Mouse (Mus musculus) limb, embryonic 14.5 days (tissue): ENCODE measurements around the gene St3gal3. TPM values are rescaled to one million over a fixed set of nuclear protein-coding genes. Genes with fewer than 3 reads are reported as not detected.

Source experiments
- ATAC-seq: fragments of 200-750 bp; cut with Nextera tagmentation; 2 replicates; pipeline ENCODE4 v1.8.0; 2017; ENCODE audit warnings: low read depth, moderate number of reproducible peaks, moderate TSS enrichment; ENCODE audit not compliant: low FRiP score
- DNase-seq: peaks from one replicate; pipeline ENCODE4 v3.0.0-alpha.2; 2015; ENCODE audit warnings: low spot score
- H3K27ac ChIP-seq: fragments of 300-500 bp; sonication (generic); replicated peaks from 2 replicates; pipeline ENCODE4 v1.5.1; 2014; ENCODE audit warnings: low read depth, mild to moderate bottlenecking, low read length, moderate library complexity, mixed read lengths
- H3K27me3 ChIP-seq: fragments of 300-500 bp; sonication (generic); 2 replicates; pipeline ENCODE4 v1.6.1; 2014; ENCODE audit warnings: low read length, mixed read lengths; ENCODE audit not compliant: control insufficient read depth, insufficient read depth
- H3K36me3 ChIP-seq: fragments of 300-500 bp; sonication (generic); 2 replicates; pipeline ENCODE4 v1.6.1; 2014; ENCODE audit warnings: mild to moderate bottlenecking, low read length, moderate library complexity, mixed read lengths; ENCODE audit not compliant: control insufficient read depth, insufficient read depth
- H3K4me1 ChIP-seq: fragments of 300-500 bp; sonication (generic); 2 replicates; pipeline ENCODE4 v1.6.1; 2014; ENCODE audit warnings: antibody characterized with exemption, low read length, mixed read lengths; ENCODE audit not compliant: control insufficient read depth, insufficient read depth
- H3K4me2 ChIP-seq: fragments of 300-500 bp; sonication (generic); replicated peaks from 2 replicates; pipeline ENCODE4 v1.6.1; 2014; ENCODE audit warnings: low read depth, mild to moderate bottlenecking, low read length, moderate library complexity; ENCODE audit not compliant: severe bottlenecking
- H3K4me3 ChIP-seq: fragments of 300-500 bp; sonication (generic); replicated peaks from 2 replicates; pipeline ENCODE4 v1.5.1; 2014; ENCODE audit warnings: low read length
- H3K9ac ChIP-seq: fragments of 300-500 bp; sonication (generic); 2 replicates; pipeline ENCODE4 v1.6.1; 2014; ENCODE audit warnings: mild to moderate bottlenecking, low read depth, low read length, moderate library complexity; ENCODE audit not compliant: severe bottlenecking
- H3K9me3 ChIP-seq: fragments of 300-500 bp; sonication (generic); 2 replicates; pipeline ENCODE4 v1.6.1; 2016; ENCODE audit warnings: low read length; ENCODE audit not compliant: control insufficient read depth
- POLR2A ChIP-seq: fragments of 200-500 bp; IDR thresholded peaks from 2 replicates; pipeline ENCODE4 v1.8.0; 2012; ENCODE audit warnings: inconsistent platforms, mild to moderate bottlenecking, moderate library complexity, borderline replicate concordance; ENCODE audit not compliant: insufficient read depth, insufficient read length; ENCODE audit errors: extremely low read depth
- WGBS: fragments of 180-500 bp; shearing (Covaris S2); extraction: QIAGEN DNeasy Blood & Tissue Kit; methylation state at CpG from one replicate; pipeline ENCODE4 v1.1.7; 2014; 5-methylcytosine and 5-hydroxymethylcytosine counted together
- polyA plus RNA-seq, 2 experiments: library from polyadenylated mRNA; depleted of rRNA in 1 of 2; stranded (reverse) in 1 of 2; unstranded in 1 of 2; fragments of >200 nt; fragmentation: Nextera tagmentation in 1 of 2; extraction: Ambion mirVana in 1 of 2; gene quantifications; 2 replicates each; pipeline versions ENCODE4 v1.2.1 to v1.2.3; 2012 to 2014

Gene St3gal3
- polyA plus RNA-seq (2012; rRNA removed) (26.1 and 30.9 TPM in 2 replicates), polyA plus RNA-seq (2014; fragmentation: Nextera tagmentation; extraction: Ambion mirVana) (4.8 and 5.4 TPM in 2 replicates)

DNA sequence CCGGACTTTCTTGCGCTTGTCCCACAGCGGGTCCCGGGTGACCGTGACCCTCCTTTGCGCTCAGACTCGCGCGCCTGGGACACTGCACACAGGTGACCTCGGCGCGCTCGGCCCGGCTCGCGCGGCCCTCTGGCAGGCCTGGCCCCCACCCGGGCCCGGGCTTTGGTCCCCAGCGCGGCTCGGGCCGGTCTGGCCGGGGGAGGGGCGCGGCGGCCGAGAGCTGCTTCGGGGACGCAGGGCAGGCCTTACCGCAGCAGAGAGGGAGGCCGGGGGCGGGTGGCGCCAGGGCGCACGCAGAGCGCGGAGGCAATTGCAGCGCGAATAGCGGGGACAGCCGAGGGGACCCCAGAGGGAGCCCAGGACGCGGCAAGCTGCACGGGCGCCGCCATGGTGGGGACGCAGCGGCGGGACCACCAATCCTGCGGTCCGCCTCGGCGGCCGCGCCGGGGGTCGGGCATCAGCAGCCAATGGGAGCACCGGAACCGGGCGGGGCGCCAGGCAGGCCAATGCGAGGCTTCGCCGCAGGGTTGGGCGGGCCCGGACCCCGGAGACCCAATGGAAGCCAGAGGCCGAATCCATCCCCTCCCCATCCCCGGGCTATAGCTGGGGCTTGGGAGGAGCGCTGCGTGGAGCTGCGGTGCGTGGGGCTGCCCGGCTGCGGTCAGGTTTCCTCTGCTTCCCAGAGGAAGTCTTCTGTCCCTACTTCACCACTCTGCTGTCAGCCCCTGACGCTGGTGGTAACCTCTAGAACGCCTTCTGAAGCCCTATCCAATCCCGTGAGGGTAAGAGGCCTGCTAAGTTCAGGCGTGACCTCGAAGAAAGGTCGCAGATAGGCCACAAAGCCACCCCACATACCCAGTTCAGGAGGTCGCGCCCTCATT lies at the start of gene St3gal3:
Gene St3gal3, minus strand, starts transcription at position 430 of the 881 bp plus-strand sequence.
- DNase-seq (peak; percentile 97), ATAC-seq (peak; percentile 99)
- Histone ChIP-seq H3K4me1 (peaks cover 6% of the 10 kb centered on the region), H3K9me3 (no peaks in the 10 kb centered on the region), H3K36me3 (peaks cover 37% of the 10 kb centered on the region), H3K4me3 (peak within 1 kb of the TSS; percentile 93), H3K27me3 (no peaks in the 10 kb centered on the region), H3K4me2 (peak within 1 kb of the TSS; percentile 76), H3K27ac (peak within 1 kb of the TSS; percentile 76), H3K9ac (peak within 1 kb of the TSS; percentile 88)
- TF ChIP-seq POLR2A: 0 out of 2 replicates have a peak, but pooled peaks have one; percentile 24
- WGBS: under 1% methylated on average over 61 of the region's 84 CpGs

DNA sequence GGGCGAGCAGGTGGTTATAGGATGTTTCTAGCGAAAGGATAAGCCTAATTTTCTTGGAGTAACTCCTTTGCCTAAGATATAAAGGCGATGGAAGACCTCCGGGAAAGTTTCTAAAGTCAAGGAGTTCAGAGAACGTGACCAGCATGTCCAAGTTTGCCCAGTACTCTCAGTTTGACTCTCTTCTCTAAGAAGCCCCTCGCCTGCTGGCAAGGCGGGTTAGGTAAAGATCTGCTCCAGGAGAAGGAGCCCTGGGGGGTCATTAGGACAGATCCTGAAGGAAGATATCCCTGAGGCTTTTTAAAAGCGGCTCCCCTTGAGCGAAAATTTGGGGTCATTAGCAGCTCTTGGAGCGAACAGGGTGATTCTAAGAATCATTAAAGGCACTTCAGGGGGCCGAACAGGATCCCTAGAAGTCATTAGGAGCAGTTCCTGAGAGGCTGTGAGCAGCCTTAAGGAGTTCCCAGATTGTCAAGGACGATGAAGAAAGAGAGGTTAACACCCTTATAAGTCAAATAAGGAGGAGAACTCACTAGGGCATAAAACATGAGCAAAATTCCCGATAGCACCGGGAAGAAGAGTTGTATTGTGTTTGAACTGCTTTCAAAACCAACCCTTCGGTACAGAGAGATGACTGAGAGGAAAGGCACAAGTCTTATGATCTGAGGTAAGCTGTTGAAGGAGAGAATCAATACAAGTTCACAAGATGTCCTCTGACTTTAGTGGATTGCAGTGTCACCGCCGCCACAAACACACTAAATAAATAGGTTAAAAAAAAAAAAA lies 45.8 kb upstream of the St3gal3 start:
- H3K9me3 ChIP-seq: no peaks in the 10 kb centered on the region
- WGBS: 16% methylated on average over 17 of the region's 17 CpGs
- no peaks in the 10 kb centered on the region for H3K27me3 ChIP-seq
- H3K4me3 ChIP-seq: peak overlapping the region; percentile 73
- peak overlapping the region; percentile 61 for H3K9ac ChIP-seq
- TF ChIP-seq POLR2A: peak; percentile 23; the same call in 1 of the 2 replicates
- ATAC-seq: no peak
- H3K4me2 ChIP-seq: peak overlapping the region; percentile 67
- peaks cover 10% of the 10 kb centered on the region for H3K4me1 ChIP-seq
- peaks cover 20% of the 10 kb centered on the region for H3K36me3 ChIP-seq
- H3K27ac ChIP-seq: peak overlapping the region; percentile 85
- no peak for DNase-seq

DNA sequence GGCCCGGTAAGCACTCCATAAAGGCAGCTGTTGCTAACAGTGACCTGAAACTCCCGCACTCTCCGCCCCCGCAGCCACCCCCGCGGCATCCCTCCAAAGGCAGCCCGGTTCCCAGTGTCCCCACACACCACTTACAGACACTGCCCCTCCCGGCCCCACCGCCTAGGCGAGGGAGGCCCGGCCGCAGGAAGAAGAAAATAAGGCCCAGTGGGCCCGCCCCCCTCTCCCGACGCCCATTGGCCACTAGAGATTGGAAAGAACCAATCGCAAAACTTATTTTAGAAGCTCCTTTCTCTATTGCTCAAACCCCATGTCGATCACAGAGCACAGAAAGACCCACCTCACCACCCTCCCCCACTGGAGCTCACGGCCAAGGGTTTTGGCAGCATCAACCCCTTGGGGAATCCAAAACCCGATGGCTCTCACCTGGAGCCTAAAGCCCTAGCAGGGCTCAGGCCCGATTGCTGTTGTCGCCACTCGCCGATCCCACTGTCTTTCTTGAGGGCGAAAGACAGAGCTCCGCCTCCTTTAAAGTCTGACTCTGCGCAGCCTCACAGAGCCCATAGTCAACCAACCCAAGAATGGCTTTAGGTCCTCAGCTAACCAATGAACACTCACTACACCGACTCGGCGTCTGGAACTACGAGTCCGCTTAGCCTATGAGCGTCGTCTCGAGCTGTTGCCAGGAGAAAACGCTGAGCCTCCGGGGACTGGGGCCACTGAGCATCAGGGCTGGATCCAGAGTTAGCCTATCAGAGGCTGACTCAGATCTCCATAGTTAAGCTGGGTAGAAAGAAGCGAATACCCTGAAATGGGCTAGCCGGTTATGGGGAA lies 45.0 kb upstream of the St3gal3 start, which contains the start of gene Kdm4a:
Gene Kdm4a, minus strand, starts transcription at position 577 of the 834 bp plus-strand sequence.
- ATAC-seq: peak; percentile 100
- H3K4me3 ChIP-seq: peak within 1 kb of the TSS; percentile 73
- H3K4me1 ChIP-seq: peaks cover 10% of the 10 kb centered on the region
- H3K27me3 ChIP-seq: no peaks in the 10 kb centered on the region
- peak; percentile 99 for DNase-seq
- H3K27ac ChIP-seq: peak within 1 kb of the TSS; percentile 93
- under 1% methylated on average over 38 of the region's 38 CpGs for WGBS
- H3K36me3 ChIP-seq: peaks cover 28% of the 10 kb centered on the region
- H3K4me2 ChIP-seq: peak within 1 kb of the TSS; percentile 67
- H3K9ac ChIP-seq: peak within 1 kb of the TSS; percentile 84
- H3K9me3 ChIP-seq: no peaks in the 10 kb centered on the region
- TF ChIP-seq POLR2A: peak; percentile 77; the same call in 1 of the 2 replicates

DNA sequence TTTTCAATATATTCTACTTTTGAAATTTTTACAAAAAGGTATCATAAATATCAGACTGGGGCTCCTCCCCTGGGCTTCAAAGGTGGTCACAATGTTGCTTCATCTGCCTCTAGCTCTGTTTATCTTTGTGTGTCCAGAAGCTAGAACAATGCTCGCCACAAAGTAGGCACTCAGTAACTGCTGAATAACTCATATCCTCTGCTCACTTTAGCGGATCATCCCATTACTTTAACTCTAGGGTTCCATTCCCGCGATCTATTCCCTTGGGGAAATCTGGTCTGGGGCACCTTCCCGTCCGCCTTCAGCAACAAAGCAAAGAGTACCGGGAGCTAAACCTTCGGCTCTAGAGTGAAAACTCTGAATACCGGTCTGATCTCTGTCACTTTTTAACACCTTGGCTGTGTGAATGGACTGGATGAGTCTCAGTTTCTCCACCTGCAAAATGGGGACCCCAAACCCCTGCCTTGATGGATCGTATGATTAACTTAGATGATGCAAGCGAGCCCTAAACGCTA lies 44.3 kb upstream of the St3gal3 start:
- 1% methylated on average over 12 of the region's 12 CpGs for WGBS
- Histone ChIP-seq H3K27me3 (no peaks in the 10 kb centered on the region), H3K27ac (peak overlapping the region; percentile 67)

More for the DNA sequence above, 44.3 kb upstream of the St3gal3 start:
- H3K4me2 ChIP-seq: peak overlapping the region; percentile 57
- peaks cover 35% of the 10 kb centered on the region for H3K36me3 ChIP-seq
- DNase-seq (peak; percentile 50), ATAC-seq (no peak)
- H3K4me1 ChIP-seq: peaks cover 10% of the 10 kb centered on the region
- peak overlapping the region; percentile 73 for H3K4me3 ChIP-seq
- no peak for TF ChIP-seq POLR2A
- peak overlapping the region; percentile 84 for H3K9ac ChIP-seq
- no peaks in the 10 kb centered on the region for H3K9me3 ChIP-seq
